8 mouse cellular contexts compared by ENCODE assay signal in genomic region chr5:24685366-24686093, GRCm38 (mm10). TPM values are rescaled to one million over a fixed set of nuclear protein-coding genes. Genes with fewer than 3 reads are reported as not detected.
DNase-seq lines count a peak whose midpoint lies in the region; ATAC-seq lines count a peak whose summit lies in the region.

Nub1 (plus strand) TSS chr5:24685532.

- H3K27me3 ChIP-seq in heart, embryonic 14.5 days (ENCODE audit: control insufficient read depth, insufficient read depth, low read length) = no peaks in the 10 kb centered on the region
- no peaks in the 10 kb centered on the region for H3K27me3 ChIP-seq in liver, embryonic 13.5 days
- H3K27me3 ChIP-seq in stomach, embryonic 16.5 days (ENCODE audit: control insufficient read depth, insufficient read depth, low read length) = no peaks in the 10 kb centered on the region

- H3K4me3 ChIP-seq in heart, embryonic 14.5 days (ENCODE audit: control insufficient read depth in 1 of 2, insufficient read depth in 1 of 2, low read depth in 1 of 2, low read length in 2 of 2) = peak within 1 kb of the TSS; percentile 78 to 99
- peak within 1 kb of the TSS; percentile 98 for H3K4me3 ChIP-seq in liver, embryonic 13.5 days (replicated peaks)
- H3K4me3 ChIP-seq in stomach, embryonic 16.5 days (replicated peaks; ENCODE audit: low read length) = peak within 1 kb of the TSS; percentile 95

- peak within 1 kb of the TSS; percentile 98 to 100 for H3K27ac ChIP-seq in heart, embryonic 14.5 days (replicated peaks in 1 of 2; ENCODE audit: control insufficient read depth in 1 of 2, insufficient read depth in 1 of 2, low read depth in 2 of 2, low read length in 2 of 2)
- H3K27ac ChIP-seq in liver, embryonic 13.5 days = peak within 1 kb of the TSS; percentile 95
- peak within 1 kb of the TSS; percentile 99 for H3K27ac ChIP-seq in stomach, embryonic 16.5 days (ENCODE audit: low read length)

- peak within 1 kb of the TSS; percentile 76 for H3K4me2 ChIP-seq in heart, embryonic 14.5 days (ENCODE audit: low read length)
- H3K4me2 ChIP-seq in liver, embryonic 13.5 days = peak within 1 kb of the TSS; percentile 77
- H3K4me2 ChIP-seq in stomach, embryonic 16.5 days (ENCODE audit: low read depth, low read length) = peak within 1 kb of the TSS; percentile 76

- H3K9ac ChIP-seq in heart, embryonic 14.5 days (ENCODE audit: low read length) = peak within 1 kb of the TSS; percentile 86
- H3K9ac ChIP-seq in liver, embryonic 13.5 days = peak within 1 kb of the TSS; percentile 87
- peak within 1 kb of the TSS; percentile 80 for H3K9ac ChIP-seq in stomach, embryonic 16.5 days (ENCODE audit: low read length)

- H3K9me3 ChIP-seq in heart, embryonic 14.5 days (ENCODE audit: control insufficient read depth, low read length) = no peaks in the 10 kb centered on the region
- H3K9me3 ChIP-seq in liver, embryonic 13.5 days (replicated peaks) = no peaks in the 10 kb centered on the region
- H3K9me3 ChIP-seq in stomach, embryonic 16.5 days (replicated peaks; ENCODE audit: control insufficient read depth, low read length) = no peaks in the 10 kb centered on the region

- peak; percentile 79 for ATAC-seq in CD4-positive, CD25-positive, alpha-beta regulatory T cell, adult 4 months
- ATAC-seq in heart, embryonic 14.5 days (ENCODE audit: insufficient number of reproducible peaks, insufficient read depth, low FRiP score, low read depth) = peak; percentile 99
- peak; percentile 95 for ATAC-seq in liver, embryonic 13.5 days (ENCODE audit: low read depth)
- ATAC-seq in stomach, embryonic 16.5 days (ENCODE audit: insufficient read depth, low FRiP score) = peak; percentile 98

- peaks cover 6 to 14% of the 10 kb centered on the region in 2 experiments for H3K4me1 ChIP-seq in heart, embryonic 14.5 days (ENCODE audit: control insufficient read depth in 2 of 2, insufficient read depth in 2 of 2, low read length in 2 of 2)
- H3K4me1 ChIP-seq in liver, embryonic 13.5 days (replicated peaks) = peaks cover 25% of the 10 kb centered on the region
- 0 out of 2 replicates have a peak, but pooled peaks cover 7% of the 10 kb centered on the region for H3K4me1 ChIP-seq in stomach, embryonic 16.5 days (ENCODE audit: control insufficient read depth, insufficient read depth, low read length)

- DNase-seq in c-Kit-negative CD71-positive TER-119-positive erythroid progenitor cells, embryonic 14.5 days (ENCODE audit: low read depth, low spot score) = peak; percentile 99
- DNase-seq in fibroblast of lung, adult 2 months (ENCODE audit: low read depth) = peak; percentile 99
- DNase-seq in kidney, postnatal 14 days = peak; percentile 99
- DNase-seq in liver, embryonic 13.5 days = peak; percentile 98
- DNase-seq in neural tube, embryonic 10.5 days (ENCODE audit: extremely low spot score, low spot score) = peak; percentile 100

- H3K36me3 ChIP-seq in heart, embryonic 14.5 days (ENCODE audit: control insufficient read depth, insufficient read depth, low read length) = peaks cover 15% of the 10 kb centered on the region
- H3K36me3 ChIP-seq in liver, embryonic 13.5 days = peaks cover 11% of the 10 kb centered on the region
- H3K36me3 ChIP-seq in stomach, embryonic 16.5 days (ENCODE audit: control insufficient read depth, insufficient read depth, low read length) = no peaks in the 10 kb centered on the region

- WGBS in heart, embryonic 14.5 days = under 1% methylated on average over 53 of the region's 53 CpGs
- under 1% methylated on average over 52 of the region's 53 CpGs for WGBS in liver, embryonic 13.5 days (ENCODE audit: insufficient replicate concordance)
- WGBS in stomach, embryonic 16.5 days = under 1% methylated on average over 53 of the region's 53 CpGs

RNA-seq across cellular contexts. Expression of gene Nub1, which starts in this region (rescaled TPM):
- polyA plus RNA-seq in CD4-positive, CD25-positive, alpha-beta regulatory T cell, adult 4 months (2017; shearing (Covaris generic)) = 100 to 1,000 TPM in 1 of 2 experiments, 10 to 100 TPM in 1; 83.4 to 107 TPM
- polyA plus RNA-seq in heart, embryonic 14.5 days (2014; fragmentation: Nextera tagmentation; extraction: Ambion mirVana) = 27.5 and 28.0 TPM in 2 replicates
- 12.3 and 15.7 TPM in 2 replicates for polyA plus RNA-seq in liver, embryonic 13.5 days (2015; fragmentation: Nextera tagmentation; extraction: Ambion mirVana)
- polyA plus RNA-seq in stomach, embryonic 16.5 days (2015; fragmentation: Nextera tagmentation; extraction: Ambion mirVana) = 31.9 and 32.0 TPM in 2 replicates

Comparison
In these comparisons a context has a peak if more than half of its experiments do, and no peak if none do; other contexts are left out.
1. Peak in every context shown above with its lines: DNase-seq, ATAC-seq, H3K4me3 ChIP-seq and H3K27ac ChIP-seq.